Mouse (Mus musculus) liver, embryonic 13.5 days (tissue): ENCODE data around the gene Myl10. TPM values are rescaled to one million over a fixed set of nuclear protein-coding genes. Genes with fewer than 3 reads are reported as not detected.

Experiments used
- ATAC-seq: fragments of 200-750 bp; cut with Nextera tagmentation; 2 replicates; pipeline ENCODE4 v1.8.0; 2017; ENCODE audit warnings: low read depth, mild to moderate bottlenecking, moderate number of reproducible peaks, moderate library complexity
- DNase-seq: peaks from one replicate; pipeline ENCODE4 v3.0.0; 2022
- H3K27ac ChIP-seq: fragments of 300-500 bp; sonication (generic); 2 replicates; pipeline ENCODE4 v1.5.1; 2015; ENCODE audit warnings: moderate library complexity, mild to moderate bottlenecking, inconsistent platforms
- H3K27me3 ChIP-seq: fragments of 300-500 bp; sonication (generic); 2 replicates; pipeline ENCODE4 v1.6.1; 2015; ENCODE audit warnings: mild to moderate bottlenecking, inconsistent platforms
- H3K36me3 ChIP-seq: fragments of 300-500 bp; sonication (generic); 2 replicates; pipeline ENCODE4 v1.6.1; 2015; ENCODE audit warnings: mild to moderate bottlenecking, inconsistent platforms
- H3K4me1 ChIP-seq: fragments of 300-500 bp; sonication (generic); replicated peaks from 2 replicates; pipeline ENCODE4 v1.6.1; 2015; ENCODE audit warnings: inconsistent platforms
- H3K4me2 ChIP-seq: fragments of 300-500 bp; sonication (generic); 2 replicates; pipeline ENCODE4 v1.6.1; 2015; ENCODE audit warnings: inconsistent platforms, mild to moderate bottlenecking, moderate library complexity
- H3K4me3 ChIP-seq: fragments of 300-500 bp; sonication (generic); replicated peaks from 2 replicates; pipeline ENCODE4 v1.5.1; 2015; ENCODE audit warnings: mild to moderate bottlenecking, inconsistent platforms
- H3K9ac ChIP-seq: fragments of 300-500 bp; sonication (generic); 2 replicates; pipeline ENCODE4 v1.6.1; 2015; ENCODE audit warnings: mild to moderate bottlenecking, inconsistent platforms
- H3K9me3 ChIP-seq: fragments of 300-500 bp; sonication (generic); replicated peaks from 2 replicates; pipeline ENCODE4 v1.6.1; 2016; ENCODE audit warnings: inconsistent platforms
- WGBS: fragments of 180-500 bp; shearing (Covaris S2); methylation state at CpG from one replicate; pipeline ENCODE4 v1.1.7; 2015; ENCODE audit not compliant: insufficient replicate concordance; 5-methylcytosine and 5-hydroxymethylcytosine counted together
- polyA plus RNA-seq: library from polyadenylated mRNA; unstranded; fragments of >200 nt; fragmentation: Nextera tagmentation; extraction: Ambion mirVana; gene quantifications from 2 replicates; pipeline ENCODE4 v1.2.1, GENCODE M21; 2015

Myl10 gene
- polyA plus RNA-seq, 1 experiment from 2014 or later, result not detected

- no peak for DNase-seq
- WGBS, result 55% methylated on average over 6 of the region's 6 CpGs
Measured at GRCm38 (mm10) chr5:136738918-136739317, 46.0 kb downstream of the Myl10 start.

GRCm38 (mm10) chr5:136746596-136746995, 53.6 kb downstream of the Myl10 start:
- no peak for ATAC-seq
- no peak for DNase-seq
- H3K27ac ChIP-seq, result no peak overlapping the region
- H3K36me3 ChIP-seq, result no peaks in the 10 kb centered on the region
- H3K9ac ChIP-seq, result no peak overlapping the region
- H3K4me1 ChIP-seq, result no peaks in the 10 kb centered on the region
- WGBS, result 58% methylated on average over 9 of the region's 9 CpGs
- peaks cover 18% of the 10 kb centered on the region for H3K9me3 ChIP-seq
- H3K27me3 ChIP-seq, result no peaks in the 10 kb centered on the region
- H3K4me2 ChIP-seq, result no peak overlapping the region
- H3K4me3 ChIP-seq, result no peak overlapping the region

More at GRCm38 (mm10) chr5:136738918-136739317, 46.0 kb downstream of the Myl10 start:
- Histone ChIP-seq H3K4me1 (no peaks in the 10 kb centered on the region), H3K27me3 (no peaks in the 10 kb centered on the region), H3K27ac (no peak overlapping the region), H3K4me3 (no peak overlapping the region), H3K4me2 (no peak overlapping the region), H3K36me3 (no peaks in the 10 kb centered on the region), H3K9ac (no peak overlapping the region), H3K9me3 (no peaks in the 10 kb centered on the region)
- ATAC-seq, result no peak

Other genes starting within 250 kb of the Myl10 start
- 16.6 and 20.5 TPM in 2 replicates for gene Cux1, start 125.7 kb upstream of the Myl10 start, polyA plus RNA-seq
- gene Col26a1, start 190.1 kb downstream of the Myl10 start, polyA plus RNA-seq, result 1.3 and 1.8 TPM in 2 replicates
- gene Ift22, start 215.0 kb downstream of the Myl10 start, polyA plus RNA-seq, result 13.3 and 13.7 TPM in 2 replicates